Mouse (Mus musculus) spleen, adult 2 months (tissue): ENCODE results near the gene Bicc1.

ENCODE experiments used
- CTCF ChIP-seq: fragments of 200-500 bp; IDR thresholded peaks from 2 replicates; pipeline ENCODE4 v1.5.1; 2011; ENCODE audit warnings: mild to moderate bottlenecking, inconsistent platforms; ENCODE audit not compliant: insufficient read depth, insufficient read length, insufficient replicate concordance; ENCODE audit errors: extremely low read depth
- POLR2A ChIP-seq: fragments of 200-500 bp; IDR thresholded peaks from 2 replicates; pipeline ENCODE4 v1.6.1; 2011; ENCODE audit warnings: low read depth, low read length, inconsistent platforms

DNA sequence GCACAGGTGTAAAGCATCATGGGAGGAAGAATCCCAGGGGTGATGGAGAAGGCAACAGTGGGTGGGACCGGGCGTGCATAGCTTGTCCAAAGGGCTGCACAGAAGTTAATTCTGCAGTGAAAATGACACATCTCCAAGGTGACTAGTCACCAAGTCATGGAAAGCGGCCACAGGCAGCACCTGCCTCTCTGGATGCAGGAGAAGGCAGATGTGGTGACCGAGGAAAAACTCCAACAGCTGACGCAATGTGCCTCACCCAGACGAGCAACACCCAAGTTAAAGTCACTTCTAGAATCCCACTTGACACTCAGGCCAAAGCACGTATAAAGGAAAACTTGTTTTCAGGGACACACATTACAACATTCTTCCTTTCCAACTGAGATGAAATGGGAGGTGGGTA lies 177.3 kb downstream of the Bicc1 start:
- no peak for TF ChIP-seq CTCF
- TF ChIP-seq POLR2A: no peak
